Mouse (Mus musculus): ENCODE measurements around the gene Pspn.

- TF ChIP-seq CTCF (IDR thresholded peaks at IDR 0.05; ENCODE audit: control insufficient read depth, insufficient read depth, insufficient replicate concordance, low read depth, low read length), result no peak
- no peak for TF ChIP-seq POLR2A (IDR thresholded peaks at IDR 0.05; ENCODE audit: control insufficient read depth, low read depth, low read length)
These were observed 41.2 kb downstream of the Pspn start for GRCm38 (mm10) chr17:56958667-56959066.

All from testis, adult 2 months (tissue).